Mouse (Mus musculus) hematopoietic multipotent progenitor cell, adult 10-12 weeks (in vitro differentiated cells): Measurements from ENCODE around the gene Defb10. TPM values are rescaled to one million over a fixed set of nuclear protein-coding genes. Genes with fewer than 3 reads are reported as not detected.

Experiments
- polyA plus RNA-seq: library from polyadenylated mRNA; stranded (reverse); fragments of >175 nt; gene quantifications from 2 replicates; pipeline ENCODE4 v1.2.3, GENCODE M21; 2012; ENCODE audit warnings: low replicate concordance

The Defb10 gene
- polyA plus RNA-seq = not detected in 2 replicates

GRCm38 (mm10) chr8:21858586-21858985, at the start of gene Defb10:
Gene Defb10, plus strand, starts transcription at chr8:21858901.

DNA sequence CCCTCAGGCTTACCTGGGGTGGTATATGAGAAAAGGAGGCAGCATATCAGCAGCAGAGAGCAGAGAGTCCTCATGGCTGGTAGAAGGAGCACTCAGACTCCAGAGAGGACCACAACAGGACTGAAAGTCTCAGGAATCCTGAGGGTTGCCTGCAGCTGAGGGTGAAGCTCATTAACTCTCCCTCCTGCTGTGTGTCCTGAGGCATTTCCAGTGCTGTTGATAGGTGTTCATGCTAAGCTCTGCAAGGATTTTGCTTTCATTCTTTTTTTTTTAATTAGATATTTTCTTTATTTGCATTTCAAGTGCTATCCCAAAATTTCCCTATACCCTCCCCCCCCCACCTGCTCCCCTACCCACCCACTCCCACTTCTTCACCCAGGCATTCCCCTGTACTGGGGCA, 26.6 kb downstream of the Defb10 start, which contains the start of gene Defb9:
Gene Defb9, minus strand, starts transcription at position 101 of the 400 bp plus-strand sequence.

DNA sequence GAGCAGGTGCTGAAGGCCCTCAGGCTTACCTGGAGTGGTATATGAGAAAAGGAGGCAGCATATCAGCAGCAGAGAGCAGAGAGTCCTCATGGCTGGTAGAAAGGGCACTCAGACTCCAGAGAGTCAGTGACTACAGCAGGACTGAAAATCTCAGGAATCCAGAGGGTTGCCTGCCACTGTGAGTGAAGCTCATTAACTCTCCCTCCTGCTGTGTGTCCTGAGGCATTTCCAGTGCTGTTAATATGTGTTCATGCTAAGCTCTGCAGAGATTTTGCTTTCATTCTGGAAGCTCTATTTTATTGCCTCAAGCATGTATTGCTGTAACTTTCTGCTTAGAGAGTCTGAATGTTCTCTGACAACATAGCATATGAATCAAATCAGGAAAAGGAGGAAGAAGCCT, 47.6 kb downstream of the Defb10 start, which contains the start of gene Defb11:
Gene Defb11, minus strand, starts transcription at position 123 of the 400 bp plus-strand sequence.

Other genes starting within 250 kb of the Defb10 start
- gene Defa26, start 240.7 kb upstream of the Defb10 start, polyA plus RNA-seq = not detected in 2 replicates
- not detected in 2 replicates for gene Defa17, start 203.1 kb upstream of the Defb10 start, polyA plus RNA-seq
- gene Defa34, start 193.1 kb upstream of the Defb10 start, polyA plus RNA-seq = not detected in 2 replicates
- gene AY761184, start 155.3 kb upstream of the Defb10 start, polyA plus RNA-seq = not detected in 2 replicates
- not detected in 2 replicates for gene Defa24, start 124.4 kb upstream of the Defb10 start, polyA plus RNA-seq
- not detected in 2 replicates for gene Defb50, start 35.4 kb upstream of the Defb10 start, polyA plus RNA-seq
- not detected in 2 replicates for gene Defb2, start 19.0 kb upstream of the Defb10 start, polyA plus RNA-seq
- gene Defb9, start 26.5 kb downstream of the Defb10 start, polyA plus RNA-seq = not detected in 2 replicates
- gene Defb11, start 47.5 kb downstream of the Defb10 start, polyA plus RNA-seq = not detected in 2 replicates
- not detected in 2 replicates for gene Defb15, start 73.8 kb downstream of the Defb10 start, polyA plus RNA-seq
- not detected in 2 replicates for gene Defb35, start 79.5 kb downstream of the Defb10 start, polyA plus RNA-seq
- gene Defb13, start 87.9 kb downstream of the Defb10 start, polyA plus RNA-seq = not detected in 2 replicates
- gene Fam90a1a, start 99.8 kb downstream of the Defb10 start, polyA plus RNA-seq = not detected in 2 replicates
- gene Ccdc70, start 110.9 kb downstream of the Defb10 start, polyA plus RNA-seq = not detected in 2 replicates
- gene Atp7b, start 201.4 kb downstream of the Defb10 start, polyA plus RNA-seq = 0.60 and 2.2 TPM in 2 replicates
- gene Alg11, start 201.8 kb downstream of the Defb10 start, polyA plus RNA-seq = 0.41 and 1.0 TPM in 2 replicates